Mouse (Mus musculus): ENCODE data around the gene Rnf38. TPM values are rescaled to one million over a fixed set of nuclear protein-coding genes. Genes with fewer than 3 reads are reported as not detected.

Rnf38 gene
- polyA plus RNA-seq, 1 experiment from 2014 or later, result 40.7 TPM

DNA sequence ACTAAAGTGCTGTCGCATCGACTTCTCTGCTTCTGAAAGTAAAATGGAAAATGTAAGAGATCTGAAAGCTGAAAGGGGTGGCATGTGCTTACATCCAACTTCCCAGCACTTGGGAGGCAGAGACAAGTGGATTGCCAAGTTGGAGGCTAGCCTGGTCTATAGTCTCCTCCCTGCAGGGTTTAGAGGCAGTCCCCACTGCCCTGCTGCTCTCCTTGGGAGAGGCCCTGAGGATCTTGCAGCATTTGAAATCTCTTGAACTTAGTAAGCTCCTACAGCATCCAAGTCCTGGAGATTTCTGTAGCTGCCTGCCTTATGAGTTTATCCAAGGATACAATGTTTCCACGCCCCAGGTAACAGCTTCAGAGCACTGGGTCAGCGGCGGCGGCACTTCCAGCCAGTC lies 125.3 kb downstream of the Rnf38 start:
- ATAC-seq (replicated peaks), result no peak
- WGBS, result 93% methylated on average over 6 of the region's 6 CpGs
- Histone ChIP-seq H3K36me3 (no peaks in the 10 kb centered on the region), H3K4me1 (peaks cover 6% of the 10 kb centered on the region), H3K9ac (replicated peaks) (no peak overlapping the region), H3K27ac (replicated peaks) (no peak overlapping the region), H3K4me2 (replicated peaks) (no peak overlapping the region), H3K4me3 (no peak overlapping the region), H3K27me3 (no peaks in the 10 kb centered on the region), H3K9me3 (no peaks in the 10 kb centered on the region)

DNA sequence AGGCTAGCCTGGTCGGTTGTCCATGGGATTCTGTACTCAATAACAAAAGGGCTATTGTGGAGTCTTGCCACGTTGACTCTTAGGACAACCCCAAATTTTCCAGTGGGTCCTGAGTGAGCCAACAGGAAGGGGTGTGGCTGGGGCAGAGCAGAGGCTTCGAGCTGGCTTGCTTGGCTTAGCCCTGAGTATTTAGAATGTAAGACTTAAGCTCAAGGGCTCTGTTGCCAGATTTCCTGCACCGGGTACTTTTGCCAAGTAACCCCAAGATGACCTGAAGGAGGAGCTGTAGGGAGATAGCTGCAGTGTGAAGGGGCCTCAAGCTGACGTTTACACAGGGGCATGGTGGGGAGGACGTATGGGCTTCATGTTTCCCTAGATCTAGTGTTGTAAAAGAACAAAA lies 126.2 kb downstream of the Rnf38 start:
- Histone ChIP-seq H3K9ac (replicated peaks) (no peak overlapping the region), H3K4me3 (no peak overlapping the region), H3K4me2 (replicated peaks) (no peak overlapping the region), H3K36me3 (no peaks in the 10 kb centered on the region), H3K27ac (replicated peaks) (no peak overlapping the region), H3K9me3 (no peaks in the 10 kb centered on the region), H3K4me1 (peaks cover 6% of the 10 kb centered on the region; the same call in 1 of the 2 replicates), H3K27me3 (no peaks in the 10 kb centered on the region)
- ATAC-seq (replicated peaks), result no peak
- 59% methylated on average over 6 of the region's 6 CpGs for WGBS

- WGBS, result 17% methylated on average over 18 of the region's 18 CpGs
- no peaks in the 10 kb centered on the region for H3K27me3 ChIP-seq
- ATAC-seq (replicated peaks), result 0 out of 2 replicates have a peak, but pooled peaks have one; percentile 32
- no peaks in the 10 kb centered on the region for H3K36me3 ChIP-seq
- H3K9me3 ChIP-seq, result no peaks in the 10 kb centered on the region
- H3K4me3 ChIP-seq, result peak overlapping the region; percentile 23
- H3K9ac ChIP-seq (replicated peaks), result peak overlapping the region; percentile 24; the same call in 1 of the 2 replicates
- H3K27ac ChIP-seq (replicated peaks), result no peak overlapping the region
- peaks cover 6% of the 10 kb centered on the region; the same call in 1 of the 2 replicates for H3K4me1 ChIP-seq
- H3K4me2 ChIP-seq (replicated peaks), result peak overlapping the region; percentile 36
Measured at GRCm38 (mm10) chr4:44106297-44106821, 127.2 kb downstream of the Rnf38 start.

DNA sequence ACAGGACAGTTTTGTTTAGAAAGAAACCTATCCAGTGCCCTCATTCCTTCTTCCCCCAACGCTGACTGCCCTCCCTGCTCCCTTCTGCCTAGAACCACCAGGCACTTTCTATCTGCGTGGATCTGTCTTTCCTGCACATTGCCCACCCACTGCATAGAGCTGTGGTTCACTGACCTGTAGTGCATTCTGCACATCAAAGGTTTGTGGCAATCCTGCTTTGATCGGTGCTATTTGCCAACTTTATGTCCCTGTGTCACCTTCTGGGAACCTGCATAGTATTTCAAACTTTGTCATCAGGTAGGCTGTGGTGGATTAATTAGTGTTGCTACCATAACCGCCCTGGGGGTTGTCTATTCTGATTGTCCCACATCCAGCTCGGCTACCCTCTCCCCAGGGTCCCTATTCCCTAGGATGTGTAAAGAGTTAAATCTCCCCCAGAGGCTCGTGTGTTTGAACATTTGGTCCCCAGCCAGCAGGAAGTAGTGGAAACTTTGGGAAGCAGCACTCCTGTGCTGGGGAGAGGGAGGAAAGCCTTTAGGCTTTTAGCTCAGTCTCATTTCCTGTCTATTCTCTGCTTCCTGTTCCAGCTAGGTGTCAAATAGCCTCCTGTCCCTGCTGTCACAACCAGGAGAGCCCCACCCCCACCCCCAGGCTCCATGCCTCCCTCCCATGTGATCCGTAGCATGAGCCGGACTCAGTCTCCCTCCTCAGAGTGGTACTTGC lies 129.2 kb downstream of the Rnf38 start:
- WGBS, result 55% methylated on average over 8 of the region's 8 CpGs
- Histone ChIP-seq H3K9me3 (no peaks in the 10 kb centered on the region), H3K27me3 (no peaks in the 10 kb centered on the region), H3K9ac (replicated peaks) (no peak overlapping the region), H3K4me1 (peaks cover 6% of the 10 kb centered on the region; the same call in 1 of the 2 replicates), H3K36me3 (no peaks in the 10 kb centered on the region), H3K4me3 (no peak overlapping the region), H3K4me2 (replicated peaks) (no peak overlapping the region), H3K27ac (replicated peaks) (no peak overlapping the region)
- ATAC-seq (replicated peaks), result no peak

- ATAC-seq (replicated peaks), result no peak
- Histone ChIP-seq H3K9ac (replicated peaks) (no peak overlapping the region), H3K36me3 (no peaks in the 10 kb centered on the region), H3K9me3 (no peaks in the 10 kb centered on the region), H3K27ac (replicated peaks) (no peak overlapping the region), H3K4me2 (replicated peaks) (no peak overlapping the region), H3K4me1 (peaks cover 6% of the 10 kb centered on the region; the same call in 1 of the 2 replicates), H3K27me3 (no peaks in the 10 kb centered on the region), H3K4me3 (no peak overlapping the region)
- WGBS, result 92% methylated on average over 8 of the region's 8 CpGs
Measured at GRCm38 (mm10) chr4:44103620-44104019, 130.0 kb downstream of the Rnf38 start.

- no peak for ATAC-seq (replicated peaks)
- H3K4me3 ChIP-seq, result no peak overlapping the region
- no peaks in the 10 kb centered on the region for H3K4me1 ChIP-seq
- H3K36me3 ChIP-seq, result no peaks in the 10 kb centered on the region
- H3K4me2 ChIP-seq (replicated peaks), result no peak overlapping the region
- WGBS, result 56% methylated on average over 11 of the region's 11 CpGs
- no peak overlapping the region for H3K9ac ChIP-seq (replicated peaks)
- H3K27me3 ChIP-seq, result no peaks in the 10 kb centered on the region
- no peak overlapping the region for H3K27ac ChIP-seq (replicated peaks)
- no peaks in the 10 kb centered on the region for H3K9me3 ChIP-seq
Measured at GRCm38 (mm10) chr4:44097576-44098335, 135.8 kb downstream of the Rnf38 start.

- 81% methylated on average over 4 of the region's 4 CpGs for WGBS
- H3K36me3 ChIP-seq, result no peaks in the 10 kb centered on the region
- no peak overlapping the region for H3K27ac ChIP-seq (replicated peaks)
- H3K4me2 ChIP-seq (replicated peaks), result no peak overlapping the region
- ATAC-seq (replicated peaks), result no peak
- H3K27me3 ChIP-seq, result no peaks in the 10 kb centered on the region
- H3K4me1 ChIP-seq, result no peaks in the 10 kb centered on the region
- no peak overlapping the region for H3K9ac ChIP-seq (replicated peaks)
- no peak overlapping the region for H3K4me3 ChIP-seq
- no peaks in the 10 kb centered on the region for H3K9me3 ChIP-seq
Measured at GRCm38 (mm10) chr4:44094475-44094874, 139.1 kb downstream of the Rnf38 start.

DNA sequence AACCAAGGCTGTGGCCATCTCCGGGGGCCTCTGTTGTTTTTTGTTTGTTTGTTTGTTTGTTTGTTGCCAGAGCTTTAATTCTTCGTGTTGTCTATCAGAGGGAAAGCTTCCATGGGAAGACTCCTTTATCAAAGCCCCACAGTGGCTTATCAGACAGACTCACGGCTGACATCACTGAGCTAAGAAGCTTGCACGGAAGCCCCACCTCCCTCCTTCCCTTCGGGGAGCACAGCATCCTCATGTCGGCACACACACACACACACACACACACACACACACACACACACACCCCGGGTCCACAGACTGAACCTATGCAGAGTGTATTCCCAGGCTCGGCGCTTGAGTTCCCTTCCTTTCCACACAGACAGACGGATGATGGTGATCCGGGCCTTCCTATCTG lies 141.2 kb downstream of the Rnf38 start:
- Histone ChIP-seq H3K27me3 (no peaks in the 10 kb centered on the region), H3K9me3 (no peaks in the 10 kb centered on the region), H3K9ac (replicated peaks) (no peak overlapping the region), H3K36me3 (no peaks in the 10 kb centered on the region), H3K4me3 (no peak overlapping the region), H3K4me2 (replicated peaks) (no peak overlapping the region), H3K4me1 (no peaks in the 10 kb centered on the region), H3K27ac (replicated peaks) (no peak overlapping the region)
- 86% methylated on average over 11 of the region's 11 CpGs for WGBS
- no peak for ATAC-seq (replicated peaks)

DNA sequence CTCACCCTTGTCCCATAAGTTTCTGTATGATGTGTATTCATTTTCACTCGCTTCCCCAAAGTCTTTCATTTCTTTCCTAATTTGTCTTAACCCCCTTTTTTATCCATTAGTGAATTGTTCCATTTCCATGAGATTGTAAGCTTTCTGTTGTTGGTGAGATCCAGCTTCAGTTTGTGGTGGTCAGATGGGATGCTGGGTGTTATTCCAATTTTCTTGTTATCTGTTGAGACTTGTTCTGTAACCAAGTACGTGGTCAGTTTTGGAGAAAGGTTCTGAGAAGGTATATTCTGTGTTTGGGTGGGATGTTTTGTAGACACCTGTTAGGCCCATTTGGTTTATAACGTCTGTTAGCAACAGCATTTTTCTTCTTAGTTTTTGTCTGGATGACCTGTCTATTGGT lies 148.0 kb downstream of the Rnf38 start:
- WGBS, result 92% methylated on average over 3 of the region's 3 CpGs
- Histone ChIP-seq H3K36me3 (no peaks in the 10 kb centered on the region), H3K4me3 (no peak overlapping the region), H3K9me3 (no peaks in the 10 kb centered on the region), H3K9ac (replicated peaks) (no peak overlapping the region), H3K27ac (replicated peaks) (no peak overlapping the region), H3K27me3 (no peaks in the 10 kb centered on the region), H3K4me1 (no peaks in the 10 kb centered on the region), H3K4me2 (replicated peaks) (no peak overlapping the region)
- no peak for ATAC-seq (replicated peaks)

- no peaks in the 10 kb centered on the region for H3K36me3 ChIP-seq
- H3K4me2 ChIP-seq (replicated peaks), result no peak overlapping the region
- WGBS, result 72% methylated on average over 13 of the region's 13 CpGs
- no peaks in the 10 kb centered on the region for H3K9me3 ChIP-seq
- no peak overlapping the region for H3K27ac ChIP-seq (replicated peaks)
- no peak overlapping the region for H3K4me3 ChIP-seq
- no peaks in the 10 kb centered on the region for H3K27me3 ChIP-seq
- no peak overlapping the region for H3K9ac ChIP-seq (replicated peaks)
- no peak for ATAC-seq (replicated peaks)
- no peaks in the 10 kb centered on the region for H3K4me1 ChIP-seq
Measured at GRCm38 (mm10) chr4:44084602-44085325, 148.8 kb downstream of the Rnf38 start.

- H3K27me3 ChIP-seq, result no peaks in the 10 kb centered on the region
- H3K36me3 ChIP-seq, result no peaks in the 10 kb centered on the region
- H3K9ac ChIP-seq (replicated peaks), result no peak within 1 kb of the TSS
- H3K4me1 ChIP-seq, result no peaks in the 10 kb centered on the region
- H3K4me3 ChIP-seq, result no peak within 1 kb of the TSS
- H3K4me2 ChIP-seq (replicated peaks), result no peak within 1 kb of the TSS
- no peaks in the 10 kb centered on the region for H3K9me3 ChIP-seq
- no peak within 1 kb of the TSS for H3K27ac ChIP-seq (replicated peaks)
- ATAC-seq (replicated peaks), result no peak
- 19% methylated on average over 11 of the region's 11 CpGs for WGBS
Measured at GRCm38 (mm10) chr4:44083945-44084344, 149.6 kb downstream of the Rnf38 start, which contains the start of gene Gne. Gene Gne (minus strand): TSS chr4:44084177.

All from forebrain, embryonic 15.5 days (tissue).